Mouse (Mus musculus) retina, embryonic 14.5 days (tissue): ENCODE data around the gene Pdia3.
A peak's percentile ranks its signal among the peaks of the same experiment; 100 is the strongest.
"Not testable (repeated sequence)": the region's sequence is repeated elsewhere in the genome, so short reads cannot be mapped to it uniquely, and the experiment has no call there.

Experiments used
- DNase-seq: peaks from one replicate; pipeline ENCODE4 v3.0.0-alpha.2; 2015; ENCODE audit warnings: low spot score

The Pdia3 gene

GRCm38 (mm10) chr2:121443068-121443349 is 29.4 kb downstream of the Pdia3 start:
- no peak for DNase-seq

DNA sequence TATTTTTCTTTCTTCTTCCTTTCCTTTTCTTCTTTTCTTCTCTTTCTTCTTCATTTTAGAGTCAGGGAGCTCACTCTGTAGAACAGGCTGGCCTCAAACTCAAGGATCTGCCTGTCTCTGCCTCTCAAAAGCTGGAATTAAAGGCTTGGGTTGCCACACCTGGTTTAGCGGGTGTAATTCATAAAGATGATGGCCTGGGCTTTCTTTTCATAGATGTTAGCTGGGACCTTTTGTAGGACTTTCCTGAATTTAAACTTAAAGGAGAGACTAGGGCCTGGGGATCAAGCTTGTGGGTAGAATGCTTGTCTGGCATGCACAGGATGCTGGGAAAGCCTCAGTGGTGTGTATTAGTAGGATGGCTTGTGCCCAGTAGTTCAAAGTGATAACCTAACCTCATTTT is 30.6 kb downstream of the Pdia3 start, which contains the start of gene Ell3:
Gene Ell3, minus strand, starts transcription at position 101 of the 400 bp plus-strand sequence.
- no peak for DNase-seq

- DNase-seq = no peak
Observed at GRCm38 (mm10) chr2:121445117-121445516, 31.5 kb downstream of the Pdia3 start.

DNA sequence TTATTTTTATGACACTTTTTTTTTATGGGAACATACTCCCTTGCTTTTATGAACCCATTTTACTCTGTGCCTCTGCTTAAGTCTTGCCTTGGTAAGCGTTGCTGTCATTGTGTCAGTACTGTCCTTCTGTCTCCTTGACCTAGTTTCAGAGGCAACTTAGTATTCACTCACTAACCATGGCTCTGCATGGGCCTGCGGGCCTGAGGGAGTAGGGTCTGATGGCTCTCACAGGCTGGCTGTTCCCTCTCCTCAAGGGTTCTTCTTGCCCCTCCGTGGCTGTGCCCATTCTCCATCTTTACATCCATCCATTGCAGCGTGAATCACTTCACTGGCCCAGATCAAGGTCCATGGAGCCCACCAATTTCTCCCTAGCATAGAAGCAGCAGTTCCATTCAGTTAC is 32.9 kb downstream of the Pdia3 start:
- no peak for DNase-seq

DNA sequence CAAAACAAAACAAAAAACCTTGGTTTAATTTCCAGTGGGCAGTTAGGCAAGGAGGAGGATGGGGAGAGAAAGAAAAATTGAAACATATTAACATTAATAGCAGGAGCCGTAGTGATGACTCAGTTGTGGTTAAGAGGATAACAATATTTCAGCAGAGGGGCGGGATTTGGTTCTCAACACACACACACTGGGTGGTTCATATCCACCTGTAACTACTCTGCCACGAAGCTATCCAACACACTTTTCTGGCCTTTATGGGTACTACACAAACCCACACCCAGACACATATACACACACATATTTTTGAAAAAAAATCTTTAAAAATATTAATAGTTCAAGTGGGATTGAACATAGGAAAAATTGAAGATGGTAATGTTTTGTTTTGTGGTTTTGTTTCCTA is 33.4 kb downstream of the Pdia3 start:
- DNase-seq = no peak

- peak; percentile 43 for DNase-seq
Observed at GRCm38 (mm10) chr2:121448136-121448535, 34.6 kb downstream of the Pdia3 start.

DNA sequence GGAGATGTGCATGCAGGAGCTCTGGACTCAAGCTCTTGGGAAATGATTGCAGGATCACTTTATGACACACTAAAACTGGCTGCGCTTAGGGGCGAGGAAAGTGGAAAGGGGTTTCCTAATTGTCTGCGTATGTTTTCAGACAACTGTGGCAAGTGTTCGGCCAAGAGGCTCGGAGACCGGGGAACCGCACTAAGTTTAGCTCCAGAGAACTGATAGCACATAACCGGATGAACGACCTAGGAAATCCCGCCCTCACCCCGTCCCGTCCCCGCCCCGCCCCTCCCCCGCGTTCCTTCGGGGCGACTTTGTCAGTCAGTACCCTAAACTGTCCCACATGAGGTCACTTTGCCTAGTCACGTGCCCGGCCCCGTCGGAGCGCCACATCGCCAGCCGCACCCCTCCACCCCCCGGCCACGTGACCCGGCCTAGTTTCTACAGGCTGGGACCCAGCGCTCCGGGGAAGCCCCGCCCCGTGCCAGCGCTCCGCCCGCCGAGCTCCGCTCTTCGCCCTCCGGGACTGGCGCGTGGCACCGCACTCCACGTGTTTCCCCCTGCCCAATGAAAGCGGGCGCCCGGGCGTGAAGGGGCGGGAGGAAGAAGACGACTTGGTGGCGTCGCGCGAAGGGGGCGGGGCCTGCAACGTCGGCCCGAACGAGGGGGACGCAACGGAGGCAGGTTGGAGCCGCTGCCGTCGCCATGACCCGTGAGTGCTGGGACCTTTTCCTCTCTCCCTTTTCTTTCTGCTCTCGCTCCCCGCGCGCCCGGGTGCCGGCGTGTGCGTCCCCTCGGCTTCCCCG is 35.4 kb downstream of the Pdia3 start, which contains the start of gene Serf2:
Gene Serf2, plus strand, starts transcription at position 457 of the 797 bp plus-strand sequence.
- DNase-seq = peak; percentile 99

GRCm38 (mm10) chr2:121449545-121450011 is 36.0 kb downstream of the Pdia3 start:
- no peak for DNase-seq

DNA sequence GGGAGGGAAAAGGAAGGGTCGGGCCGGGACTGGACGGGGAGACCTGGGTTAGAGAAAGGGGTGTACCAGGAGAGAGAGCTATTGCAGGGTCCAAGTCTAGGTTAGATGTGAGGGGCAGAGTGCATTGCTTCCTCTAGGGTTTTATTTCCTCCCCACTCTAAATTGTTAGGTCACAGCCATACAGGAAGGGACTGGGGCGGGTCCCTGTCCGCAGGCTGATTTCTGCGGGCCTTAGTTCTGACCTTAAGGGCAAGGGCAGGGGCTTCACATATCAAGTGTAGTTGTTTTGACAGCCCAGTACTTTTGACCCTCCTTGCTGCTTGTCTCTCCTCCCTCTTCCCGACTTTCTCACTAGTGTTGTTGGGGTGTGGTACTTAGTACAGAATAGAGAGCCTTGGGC is 36.5 kb downstream of the Pdia3 start:
- DNase-seq = no peak

- DNase-seq = no peak
Observed at GRCm38 (mm10) chr2:121452361-121452760, 38.8 kb downstream of the Pdia3 start.

DNA sequence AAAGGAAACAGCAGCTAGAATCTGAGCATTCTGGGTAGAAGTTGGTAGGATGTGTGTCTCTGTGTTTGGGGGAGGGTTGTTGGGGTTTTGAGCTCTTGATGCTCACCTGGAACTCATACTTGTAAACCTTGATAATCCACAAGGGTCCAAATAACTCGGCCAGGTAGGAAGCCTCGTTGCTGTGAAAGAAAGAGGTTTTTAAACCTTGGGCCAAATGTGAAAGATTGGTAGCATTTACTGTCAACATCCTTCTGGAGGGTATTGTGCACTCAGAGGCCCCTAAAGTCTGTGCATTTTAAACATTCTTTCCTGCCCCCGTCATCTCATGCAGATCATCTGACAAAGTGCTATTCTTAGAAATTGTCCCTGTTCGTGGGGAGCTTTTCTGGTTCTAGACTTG is 39.4 kb downstream of the Pdia3 start, which contains the start of gene Hypk:
Gene Hypk, plus strand, starts transcription at position 301 of the 400 bp plus-strand sequence.
- DNase-seq = no peak

DNA sequence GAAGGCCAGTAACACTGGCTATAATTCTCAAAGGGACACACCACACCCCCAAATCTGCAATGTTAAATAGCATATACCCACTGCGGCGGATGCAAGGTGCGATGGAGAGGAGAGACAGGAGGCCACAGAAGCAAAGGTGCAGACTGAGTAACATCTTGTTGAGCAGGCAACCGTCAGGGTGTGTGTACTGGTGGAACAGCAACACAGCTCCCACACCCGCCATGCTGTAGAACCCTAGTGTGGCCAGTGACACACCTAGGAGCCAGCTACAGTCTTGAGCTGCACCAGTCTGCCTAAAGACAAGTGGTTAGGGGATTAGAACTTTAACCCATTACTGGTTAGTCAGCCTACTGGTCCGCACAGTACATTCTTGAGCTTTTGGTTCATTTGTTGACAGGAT is 40.3 kb downstream of the Pdia3 start:
- DNase-seq = no peak

DNA sequence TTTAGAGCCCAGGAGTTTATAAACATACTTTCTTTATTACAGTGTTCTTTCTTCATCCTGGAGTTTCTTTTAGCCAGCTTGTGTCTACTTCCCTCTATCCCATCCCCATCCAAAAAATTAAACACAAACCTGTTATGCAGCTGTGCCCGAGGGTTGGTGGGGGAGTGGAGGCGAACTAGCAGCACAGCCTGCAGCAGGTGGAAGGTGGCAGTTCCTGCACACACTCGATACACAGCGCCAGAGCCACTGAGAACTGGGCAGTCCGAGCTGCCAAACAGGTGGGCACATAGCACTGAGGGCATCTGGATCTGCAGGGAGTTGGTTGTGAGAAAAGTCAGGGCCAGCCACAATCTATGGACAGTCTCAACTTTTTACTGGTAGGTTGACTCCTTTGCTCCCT is 42.0 kb downstream of the Pdia3 start:
- DNase-seq = no peak

GRCm38 (mm10) chr2:121456692-121457642 is 43.4 kb downstream of the Pdia3 start, which contains the start of gene Serinc4:
Gene Serinc4, minus strand, starts transcription at chr2:121456781.
- peak; percentile 84 for DNase-seq

GRCm38 (mm10) chr2:121460071-121460470 is 46.5 kb downstream of the Pdia3 start:
- DNase-seq = no peak

GRCm38 (mm10) chr2:121468982-121469381 is 55.4 kb downstream of the Pdia3 start:
- not testable (repeated sequence) for DNase-seq

DNA sequence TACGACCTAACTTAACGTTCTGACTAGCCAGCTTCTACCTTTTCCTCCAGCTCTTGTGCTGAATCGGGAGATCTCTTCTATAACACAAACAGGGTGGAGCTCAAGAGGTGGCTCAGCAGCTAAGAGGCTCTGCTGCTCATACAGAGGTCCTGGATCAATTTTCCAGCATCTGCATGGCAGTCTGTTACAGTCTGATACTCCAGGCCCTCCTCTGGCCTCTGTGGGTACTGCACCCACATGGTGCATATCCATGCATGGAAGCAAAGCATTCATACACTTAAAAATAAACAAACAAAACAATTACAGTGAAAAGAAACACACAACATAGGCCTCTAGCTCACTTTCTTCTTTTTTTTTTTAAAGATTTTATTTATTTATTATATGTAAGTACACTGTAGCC is 59.2 kb downstream of the Pdia3 start:
- not testable (repeated sequence) for DNase-seq

GRCm38 (mm10) chr2:121473301-121474179 is 60.0 kb downstream of the Pdia3 start, which contains the start of gene Mfap1b:
Gene Mfap1b, minus strand, starts transcription at chr2:121474067.
- DNase-seq = peak; percentile 91

- DNase-seq = no peak
Observed at GRCm38 (mm10) chr2:121474180-121474535, 60.6 kb downstream of the Pdia3 start.

- not testable (repeated sequence) for DNase-seq
Observed at GRCm38 (mm10) chr2:121475306-121475705, 61.7 kb downstream of the Pdia3 start.

DNA sequence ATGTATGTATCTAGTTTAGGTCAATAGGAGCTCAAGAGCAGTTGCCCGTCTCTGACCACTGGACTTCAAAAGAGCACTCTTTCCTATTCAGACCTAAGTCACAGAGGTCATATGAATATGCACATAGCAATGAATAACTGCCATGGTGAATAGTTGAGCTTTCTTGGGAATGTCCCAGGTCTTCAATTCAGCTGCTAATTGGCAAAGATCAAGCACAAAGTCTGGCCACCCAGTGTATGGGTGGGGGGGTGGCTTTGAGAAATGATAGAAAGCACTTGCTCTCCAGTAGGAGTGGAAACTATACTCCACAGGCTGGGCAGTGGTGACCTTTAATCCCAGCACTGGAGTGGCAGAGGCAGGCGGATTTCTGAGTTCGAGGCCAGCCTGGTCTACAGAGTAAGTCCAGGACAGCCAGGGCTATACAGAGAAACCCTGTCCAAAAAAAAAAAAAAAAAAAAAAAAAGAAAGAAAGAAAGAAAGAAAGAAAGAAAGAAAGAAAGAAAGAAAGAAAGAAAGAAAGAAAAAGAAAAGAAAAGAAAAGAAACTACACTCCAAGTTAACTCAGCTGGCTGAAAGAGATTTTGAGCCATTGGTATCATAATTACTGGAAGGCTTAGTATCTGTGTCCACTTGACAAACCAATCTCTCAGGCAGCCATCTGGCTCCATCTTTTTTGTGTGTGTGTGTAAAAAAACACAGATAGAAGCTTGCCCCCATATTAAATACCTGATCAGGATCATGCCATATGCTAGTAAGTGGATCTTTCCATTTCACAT is 64.1 kb downstream of the Pdia3 start:
- DNase-seq = no peak
